16 mouse cellular contexts compared by ENCODE assay signal in genomic region chr19:28503011-28503410, GRCm38 (mm10).
DNase-seq lines count a peak whose midpoint lies in the region; ATAC-seq lines count a peak whose summit lies in the region.
"Had no signal": no experiment of that assay in that cellular context is flagged by ENCODE, and none has a peak within 500 bp of the region (broad histone marks: within the 10 kb centered on the region; RNA-seq: fewer than 3 reads in every experiment).

No protein-coding gene starts in this region.

- no peaks in the 10 kb centered on the region for H3K27me3 ChIP-seq in intestine, embryonic 15.5 days (replicated peaks)
- no peaks in the 10 kb centered on the region for H3K27me3 ChIP-seq in intestine, embryonic 16.5 days (replicated peaks; ENCODE audit: control insufficient read depth, insufficient read depth, low read length)
- H3K27me3 ChIP-seq: embryonic facial prominence, embryonic 15.5 days; heart, embryonic 15.5 days; liver, embryonic 13.5 days had no signal

- peak overlapping the region; percentile 14; the same call in 1 of the 2 replicates for H3K4me2 ChIP-seq in intestine, embryonic 15.5 days (replicated peaks)
- H3K4me2 ChIP-seq in intestine, embryonic 16.5 days (ENCODE audit: low read depth, low read length), result no peak overlapping the region
- H3K4me2 ChIP-seq: embryonic facial prominence, embryonic 15.5 days; heart, embryonic 15.5 days; liver, embryonic 13.5 days had no signal

- peak; percentile 54 to 74 for DNase-seq in layer of hippocampus, adult 8-10 months (ENCODE audit: low spot score in 2 of 2)
- peak; percentile 63 to 72 for DNase-seq in left cerebral cortex, postnatal 14 days (ENCODE audit: low spot score in 2 of 2)
- peak; percentile 10 for DNase-seq in right cerebral cortex, postnatal 4 days
- DNase-seq in adrenal gland, postnatal 25 days, result no peak
- no peak for DNase-seq in gastrocnemius, postnatal 14 days
- no peak for DNase-seq in gastrocnemius, adult 8-10 months (ENCODE audit: low spot score in 2 of 2)
- DNase-seq: cerebellum, postnatal 36 days; kidney, postnatal 14 days; liver, embryonic 13.5 days; lung, postnatal 4 days; thymus, postnatal 4 days had no signal

- H3K9me3 ChIP-seq in intestine, embryonic 15.5 days, result no peaks in the 10 kb centered on the region
- H3K9me3 ChIP-seq in intestine, embryonic 16.5 days (ENCODE audit: control insufficient read depth, low read length), result no peaks in the 10 kb centered on the region
- H3K9me3 ChIP-seq: embryonic facial prominence, embryonic 15.5 days; heart, embryonic 15.5 days; liver, embryonic 13.5 days had no signal

- ATAC-seq in intestine, embryonic 15.5 days, result peak; percentile 53; the same call in 1 of the 2 replicates
- ATAC-seq in intestine, embryonic 16.5 days, result no peak
- ATAC-seq: activated CD4-positive, CD25-positive, alpha-beta regulatory T cell, adult 4 months had no signal

- WGBS in intestine, embryonic 15.5 days, result 32% methylated on average over 12 of the region's 12 CpGs
- 34% methylated on average over 12 of the region's 12 CpGs for WGBS in intestine, embryonic 16.5 days

- no peak overlapping the region for H3K27ac ChIP-seq in intestine, embryonic 15.5 days
- H3K27ac ChIP-seq in intestine, embryonic 16.5 days (ENCODE audit: low read length), result no peak overlapping the region
- H3K27ac ChIP-seq: embryonic facial prominence, embryonic 15.5 days; heart, embryonic 15.5 days; liver, embryonic 13.5 days had no signal

- intact Hi-C loops in left cerebral cortex, postnatal 14 days (cut with DNase I), result no loop called here
- intact Hi-C loops in gastrocnemius, postnatal 14 days (cut with DNase I; ENCODE audit: low total_unique reads), result no loop called here

- no peak overlapping the region for H3K9ac ChIP-seq in intestine, embryonic 15.5 days
- no peak overlapping the region for H3K9ac ChIP-seq in intestine, embryonic 16.5 days (ENCODE audit: low read depth, low read length)
- H3K9ac ChIP-seq: embryonic facial prominence, embryonic 15.5 days; heart, embryonic 15.5 days; liver, embryonic 13.5 days had no signal

- H3K4me3 ChIP-seq in intestine, embryonic 15.5 days (replicated peaks), result no peak overlapping the region
- H3K4me3 ChIP-seq in intestine, embryonic 16.5 days (ENCODE audit: low read length), result no peak overlapping the region
- H3K4me3 ChIP-seq: embryonic facial prominence, embryonic 15.5 days; heart, embryonic 15.5 days; liver, embryonic 13.5 days had no signal

- H3K36me3 ChIP-seq in intestine, embryonic 15.5 days, result no peaks in the 10 kb centered on the region
- no peaks in the 10 kb centered on the region for H3K36me3 ChIP-seq in intestine, embryonic 16.5 days (ENCODE audit: control insufficient read depth, insufficient read depth, low read length)
- H3K36me3 ChIP-seq: embryonic facial prominence, embryonic 15.5 days; heart, embryonic 15.5 days; liver, embryonic 13.5 days had no signal

- H3K4me1 ChIP-seq in intestine, embryonic 15.5 days (replicated peaks), result 0 out of 2 replicates have a peak, but pooled peaks cover 2% of the 10 kb centered on the region
- no peaks in the 10 kb centered on the region; the same call in 1 of the 2 replicates for H3K4me1 ChIP-seq in intestine, embryonic 16.5 days (ENCODE audit: control insufficient read depth, insufficient read depth, low read length)
- H3K4me1 ChIP-seq: embryonic facial prominence, embryonic 15.5 days; liver, embryonic 13.5 days had no signal

Comparison
In these comparisons a context has a peak if more than half of its experiments do, and no peak if none do; other contexts are left out.
1. DNase-seq: peak in layer of hippocampus, adult 8-10 months (2 of 2), left cerebral cortex, postnatal 14 days (2 of 2) and right cerebral cortex, postnatal 4 days (single experiment); none in adrenal gland, postnatal 25 days (single experiment), gastrocnemius, postnatal 14 days (single experiment) and gastrocnemius, adult 8-10 months (0 of 2).